Mouse (Mus musculus) cortical plate, adult 2 months (tissue): ENCODE results near the gene Ttll1.

Experiments
- CTCF ChIP-seq: fragments of 200-500 bp; IDR thresholded peaks from 2 replicates; pipeline ENCODE4 v1.5.1; 2011; ENCODE audit warnings: mild to moderate bottlenecking, control low read depth, low read length; ENCODE audit not compliant: insufficient read depth; ENCODE audit errors: extremely low read depth
- POLR2A ChIP-seq: fragments of 200-500 bp; IDR thresholded peaks from 2 replicates; pipeline ENCODE4 v1.6.1; 2011; ENCODE audit warnings: mild to moderate bottlenecking, low read length, control low read depth; ENCODE audit not compliant: insufficient read depth; ENCODE audit errors: extremely low read depth

GRCm38 (mm10) chr15:83527092-83527437 is 16.4 kb upstream of the Ttll1 start:
- TF ChIP-seq CTCF (no peak), POLR2A (no peak)
